Mouse (Mus musculus): Measurements from ENCODE around the gene Ppp1ca. TPM values are rescaled to one million over a fixed set of nuclear protein-coding genes. Genes with fewer than 3 reads are reported as not detected.

Gene Ppp1ca
- polyA plus RNA-seq, 1 experiment from 2014 or later, result 946 TPM

GRCm38 (mm10) chr19:4149764-4150461 is 42.0 kb upstream of the Ppp1ca start:
- Histone ChIP-seq H3K4me1 (peaks cover 59% of the 10 kb centered on the region), H3K9me3 (no peaks in the 10 kb centered on the region), H3K27me3 (ENCODE audit: insufficient read depth, poor library complexity, severe bottlenecking) (no peaks in the 10 kb centered on the region), H3K27ac (0 out of 2 replicates have a peak overlapping the region, but pooled peaks have one; percentile 91), H3K4me3 (peak overlapping the region; percentile 84; the same call in 1 of the 2 replicates), H3K36me3 (peaks cover 41% of the 10 kb centered on the region)
- WGBS, result 92% methylated on average over 17 of the region's 17 CpGs
- DNase-seq (ENCODE audit: low spot score), result no peak

- H3K4me1 ChIP-seq, result peaks cover 63% of the 10 kb centered on the region
- no peaks in the 10 kb centered on the region for H3K9me3 ChIP-seq
- H3K27ac ChIP-seq, result no peak overlapping the region
- H3K36me3 ChIP-seq, result peaks cover 45% of the 10 kb centered on the region
- DNase-seq (ENCODE audit: low spot score), result no peak
- no peaks in the 10 kb centered on the region for H3K27me3 ChIP-seq (ENCODE audit: insufficient read depth, poor library complexity, severe bottlenecking)
- 85% methylated on average over 22 of the region's 22 CpGs for WGBS
- no peak overlapping the region for H3K4me3 ChIP-seq
Observed at GRCm38 (mm10) chr19:4150567-4151487, 41.0 kb upstream of the Ppp1ca start.

DNA sequence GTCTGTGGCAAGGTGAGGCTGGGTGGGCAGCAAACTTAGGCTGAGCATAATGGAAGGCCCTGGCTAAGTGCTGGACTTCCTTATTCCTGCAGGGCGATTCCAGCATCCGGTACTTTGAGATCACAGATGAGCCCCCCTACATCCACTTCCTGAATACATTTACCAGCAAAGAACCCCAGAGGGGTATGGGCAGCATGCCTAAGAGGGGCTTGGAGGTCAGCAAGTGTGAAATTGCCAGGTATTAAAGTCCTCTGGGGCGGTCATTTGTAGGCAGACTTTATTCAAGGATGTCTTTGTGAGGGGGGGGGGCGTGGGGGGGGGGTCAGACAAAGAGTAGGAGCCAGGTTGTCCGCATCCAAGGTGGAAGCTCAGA is 40.4 kb upstream of the Ppp1ca start:
- H3K36me3 ChIP-seq, result peaks cover 52% of the 10 kb centered on the region
- no peaks in the 10 kb centered on the region for H3K27me3 ChIP-seq (ENCODE audit: insufficient read depth, poor library complexity, severe bottlenecking)
- peaks cover 69% of the 10 kb centered on the region for H3K4me1 ChIP-seq
- no peak overlapping the region for H3K4me3 ChIP-seq
- H3K9me3 ChIP-seq, result no peaks in the 10 kb centered on the region
- DNase-seq (ENCODE audit: low spot score), result no peak
- 83% methylated on average over 5 of the region's 5 CpGs for WGBS
- peak overlapping the region; percentile 42 for H3K27ac ChIP-seq

- H3K4me3 ChIP-seq, result no peak overlapping the region
- no peak for DNase-seq (ENCODE audit: low spot score)
- 89% methylated on average over 5 of the region's 5 CpGs for WGBS
- H3K27ac ChIP-seq, result peak overlapping the region; percentile 42
- H3K9me3 ChIP-seq, result no peaks in the 10 kb centered on the region
- peaks cover 56% of the 10 kb centered on the region for H3K36me3 ChIP-seq
- H3K27me3 ChIP-seq (ENCODE audit: insufficient read depth, poor library complexity, severe bottlenecking), result no peaks in the 10 kb centered on the region
- H3K4me1 ChIP-seq, result peaks cover 70% of the 10 kb centered on the region
Observed at GRCm38 (mm10) chr19:4151898-4152297, 40.0 kb upstream of the Ppp1ca start.

DNA sequence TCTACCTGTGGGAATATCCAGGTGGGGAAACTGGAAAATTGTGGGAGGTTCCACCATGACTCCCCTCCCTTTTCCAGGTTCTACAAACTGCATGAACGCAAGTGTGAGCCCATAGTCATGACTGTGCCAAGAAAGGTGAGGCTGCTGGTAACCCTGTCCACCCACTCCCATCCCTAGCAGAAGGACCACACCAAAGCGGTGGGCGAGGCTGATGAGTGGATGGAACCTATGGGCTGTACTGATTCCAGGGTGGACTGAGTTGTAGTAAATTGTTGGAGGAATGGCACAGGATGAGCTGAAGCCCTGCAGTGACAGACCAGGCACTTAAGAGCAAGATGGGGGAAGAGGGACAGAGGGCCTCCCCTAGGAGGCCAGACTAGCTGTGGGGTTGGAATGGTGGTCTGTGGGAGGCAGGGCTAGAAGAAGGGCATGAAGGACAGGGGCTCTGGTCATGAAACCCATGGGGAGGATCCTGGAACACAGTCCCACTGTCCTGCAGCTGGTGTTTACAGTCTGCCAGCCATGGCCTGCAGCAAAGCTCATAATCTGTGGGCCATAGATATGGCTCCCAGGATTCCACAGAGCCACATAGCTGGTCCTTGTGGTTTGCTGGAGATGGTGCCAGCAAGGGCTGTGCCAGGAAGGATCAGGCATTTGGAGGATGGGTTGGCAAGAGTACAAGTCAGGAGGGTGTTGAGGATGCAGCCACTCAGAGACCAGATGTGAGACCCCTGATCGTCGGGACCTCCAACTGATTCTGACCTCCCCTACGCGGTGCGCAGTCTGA is 39.2 kb upstream of the Ppp1ca start:
- 86% methylated on average over 8 of the region's 8 CpGs for WGBS
- no peak for DNase-seq (ENCODE audit: low spot score)
- H3K27me3 ChIP-seq (ENCODE audit: insufficient read depth, poor library complexity, severe bottlenecking), result no peaks in the 10 kb centered on the region
- 0 out of 2 replicates have a peak overlapping the region, but pooled peaks have one; percentile 10 for H3K4me3 ChIP-seq
- no peak overlapping the region for H3K27ac ChIP-seq
- H3K9me3 ChIP-seq, result no peaks in the 10 kb centered on the region
- H3K4me1 ChIP-seq, result peaks cover 70% of the 10 kb centered on the region
- H3K36me3 ChIP-seq, result peaks cover 63% of the 10 kb centered on the region

DNA sequence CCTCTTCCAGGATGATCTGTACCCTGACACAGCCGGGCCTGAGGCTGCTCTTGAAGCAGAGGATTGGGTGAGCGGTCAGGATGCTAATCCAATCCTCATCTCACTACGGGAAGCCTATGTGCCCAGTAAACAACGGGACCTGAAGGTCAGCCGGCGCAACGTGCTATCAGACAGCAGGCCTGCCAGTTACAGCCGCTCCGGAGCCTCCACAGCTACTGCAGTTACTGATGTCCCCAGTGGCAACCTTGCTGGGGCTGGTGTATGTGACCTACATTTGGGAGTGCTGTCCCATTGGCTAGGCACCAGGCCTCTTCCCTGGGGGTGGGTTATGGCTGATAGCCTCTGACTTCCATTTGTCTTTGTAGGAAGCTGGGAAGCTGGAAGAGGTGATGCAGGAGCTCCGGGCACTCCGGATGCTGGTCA is 38.6 kb upstream of the Ppp1ca start, which contains the start of gene Ptprcap:
Gene Ptprcap, plus strand, starts transcription at position 373 of the 423 bp plus-strand sequence.
- Histone ChIP-seq H3K27ac (peak within 1 kb of the TSS; percentile 14; the same call in 1 of the 2 replicates), H3K4me1 (peaks cover 64% of the 10 kb centered on the region), H3K36me3 (peaks cover 69% of the 10 kb centered on the region)

DNA sequence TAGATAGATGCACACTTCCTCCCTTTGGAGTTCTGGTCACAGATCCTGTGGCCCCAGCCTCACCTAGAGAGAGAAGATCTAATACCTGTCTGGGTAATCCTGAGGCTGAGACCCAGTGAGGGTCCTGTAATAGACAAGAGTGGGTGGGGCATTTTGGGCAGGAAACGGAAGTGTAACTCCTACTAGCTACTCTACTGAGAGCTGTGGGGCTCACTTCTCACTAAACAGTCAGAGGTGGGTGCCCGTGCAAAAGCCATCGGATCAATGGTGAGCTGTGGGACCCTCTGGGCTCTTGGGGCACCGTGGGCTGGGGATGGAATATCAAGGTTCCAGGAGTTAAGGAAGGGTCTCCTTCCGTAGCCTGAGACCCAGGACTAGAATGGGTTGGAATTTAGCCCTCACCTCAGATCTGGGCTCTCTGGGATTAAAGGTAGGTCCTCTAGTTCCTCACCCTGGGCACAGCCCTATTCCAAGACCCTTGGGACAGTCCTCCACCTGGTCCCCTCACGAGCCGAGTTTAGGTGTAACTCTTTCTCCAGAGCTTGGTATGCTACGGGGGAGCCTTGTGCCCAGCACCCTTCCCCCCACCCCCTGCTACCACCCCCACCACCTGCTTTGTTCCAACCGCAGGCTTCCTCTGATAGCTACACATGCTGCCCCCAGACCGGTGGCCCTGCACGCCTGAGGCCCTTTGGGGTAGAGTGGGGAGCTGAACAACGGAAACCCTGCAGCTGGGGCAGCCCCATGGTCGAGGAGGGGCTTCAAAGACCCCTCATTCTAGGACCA is 37.2 kb upstream of the Ppp1ca start:
- Histone ChIP-seq H3K9me3 (no peaks in the 10 kb centered on the region), H3K36me3 (peaks cover 83% of the 10 kb centered on the region), H3K27ac (peak overlapping the region; percentile 7; the same call in 1 of the 2 replicates), H3K27me3 (ENCODE audit: insufficient read depth, poor library complexity, severe bottlenecking) (no peaks in the 10 kb centered on the region), H3K4me1 (peaks cover 54% of the 10 kb centered on the region), H3K4me3 (peak overlapping the region; percentile 9; the same call in 1 of the 2 replicates)
- no peak for DNase-seq (ENCODE audit: low spot score)
- 72% methylated on average over 13 of the region's 13 CpGs for WGBS

More for the DNA sequence above, 38.6 kb upstream of the Ppp1ca start, which contains the start of gene Ptprcap:
- no peak for DNase-seq (ENCODE audit: low spot score)
- no peaks in the 10 kb centered on the region for H3K9me3 ChIP-seq
- 0 out of 2 replicates have a peak within 1 kb of the TSS, but pooled peaks have one; percentile 10 for H3K4me3 ChIP-seq
- no peaks in the 10 kb centered on the region for H3K27me3 ChIP-seq (ENCODE audit: insufficient read depth, poor library complexity, severe bottlenecking)
- 68% methylated on average over 11 of the region's 11 CpGs for WGBS

- H3K4me3 ChIP-seq, result peak overlapping the region; percentile 8; the same call in 1 of the 2 replicates
- H3K27me3 ChIP-seq (ENCODE audit: insufficient read depth, poor library complexity, severe bottlenecking), result no peaks in the 10 kb centered on the region
- H3K27ac ChIP-seq, result peak overlapping the region; percentile 47
- no peak for DNase-seq (ENCODE audit: low spot score)
- H3K36me3 ChIP-seq, result peaks cover 80% of the 10 kb centered on the region
- peaks cover 48% of the 10 kb centered on the region for H3K4me1 ChIP-seq
- 81% methylated on average over 6 of the region's 6 CpGs for WGBS
- H3K9me3 ChIP-seq, result no peaks in the 10 kb centered on the region
Observed at GRCm38 (mm10) chr19:4155223-4156072, 36.4 kb upstream of the Ppp1ca start.

DNA sequence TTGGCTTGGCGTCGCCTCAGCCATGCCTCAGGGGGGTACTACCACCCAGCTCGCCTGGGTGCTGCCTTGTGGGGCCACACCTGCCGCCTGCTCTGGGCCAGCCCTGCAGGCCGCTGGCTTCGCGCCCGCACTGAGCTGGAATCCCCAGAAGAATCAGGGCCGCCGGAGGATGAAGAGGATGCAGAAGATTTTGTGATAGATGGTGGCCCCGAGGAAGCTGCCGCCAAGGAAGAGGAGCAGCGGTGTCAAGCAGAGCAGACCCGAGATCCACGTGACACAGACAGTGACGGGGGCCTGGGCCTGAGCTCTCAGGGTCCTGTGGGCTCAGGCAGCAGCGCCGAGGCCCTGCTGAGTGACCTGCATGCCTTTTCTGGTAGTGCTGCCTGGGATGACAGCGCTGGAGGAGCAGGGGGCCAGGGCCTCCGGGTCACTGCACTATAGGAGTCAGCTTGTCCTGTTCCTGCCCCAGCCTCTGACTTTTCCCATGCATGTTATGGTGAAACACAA is 35.7 kb upstream of the Ppp1ca start:
- 70% methylated on average over 20 of the region's 20 CpGs for WGBS
- H3K36me3 ChIP-seq, result peaks cover 80% of the 10 kb centered on the region

DNA sequence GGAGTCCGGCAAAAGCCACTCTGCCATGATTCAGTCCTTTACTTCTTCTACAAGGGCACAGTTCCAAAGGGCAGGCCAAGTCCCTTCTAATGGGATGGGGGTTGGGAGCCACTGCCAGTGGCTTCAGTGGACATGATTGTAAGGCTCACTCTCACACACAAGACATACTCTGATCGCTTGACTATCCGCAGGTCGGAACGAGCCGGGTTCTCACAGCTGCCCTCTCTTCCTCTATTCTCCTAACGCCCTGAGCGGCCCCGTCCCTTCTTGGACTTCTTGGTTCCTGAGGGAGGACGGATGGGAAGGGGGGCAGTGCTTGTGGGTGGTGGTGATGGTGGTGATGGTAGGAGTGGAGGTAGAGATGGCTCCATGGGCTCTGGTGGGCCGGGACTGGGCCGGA is 35.1 kb upstream of the Ppp1ca start:
- WGBS, result 90% methylated on average over 12 of the region's 12 CpGs
- H3K36me3 ChIP-seq, result peaks cover 79% of the 10 kb centered on the region

More for the DNA sequence above, 35.7 kb upstream of the Ppp1ca start:
- Histone ChIP-seq H3K4me1 (peaks cover 44% of the 10 kb centered on the region), H3K9me3 (no peaks in the 10 kb centered on the region), H3K4me3 (0 out of 2 replicates have a peak overlapping the region, but pooled peaks have one; percentile 8), H3K27ac (peak overlapping the region; percentile 47), H3K27me3 (ENCODE audit: insufficient read depth, poor library complexity, severe bottlenecking) (no peaks in the 10 kb centered on the region)
- DNase-seq (ENCODE audit: low spot score), result no peak

GRCm38 (mm10) chr19:4159049-4159448 is 32.8 kb upstream of the Ppp1ca start:
- DNase-seq (ENCODE audit: low spot score), result no peak

More for the DNA sequence above, 35.1 kb upstream of the Ppp1ca start:
- DNase-seq (ENCODE audit: low spot score), result no peak
- H3K27ac ChIP-seq, result no peak overlapping the region
- no peaks in the 10 kb centered on the region for H3K27me3 ChIP-seq (ENCODE audit: insufficient read depth, poor library complexity, severe bottlenecking)
- no peaks in the 10 kb centered on the region for H3K9me3 ChIP-seq
- peaks cover 38% of the 10 kb centered on the region for H3K4me1 ChIP-seq
- H3K4me3 ChIP-seq, result no peak overlapping the region

More at GRCm38 (mm10) chr19:4159049-4159448, 32.8 kb upstream of the Ppp1ca start:
- WGBS, result 95% methylated on average over 8 of the region's 8 CpGs
- Histone ChIP-seq H3K36me3 (peaks cover 61% of the 10 kb centered on the region), H3K4me3 (no peak overlapping the region), H3K4me1 (peaks cover 33% of the 10 kb centered on the region), H3K9me3 (no peaks in the 10 kb centered on the region), H3K27ac (no peak overlapping the region), H3K27me3 (ENCODE audit: insufficient read depth, poor library complexity, severe bottlenecking) (no peaks in the 10 kb centered on the region)

Data from heart, embryonic 10.5 days (tissue).